Mouse (Mus musculus): ENCODE measurements around the gene Tbcd.

DNA sequence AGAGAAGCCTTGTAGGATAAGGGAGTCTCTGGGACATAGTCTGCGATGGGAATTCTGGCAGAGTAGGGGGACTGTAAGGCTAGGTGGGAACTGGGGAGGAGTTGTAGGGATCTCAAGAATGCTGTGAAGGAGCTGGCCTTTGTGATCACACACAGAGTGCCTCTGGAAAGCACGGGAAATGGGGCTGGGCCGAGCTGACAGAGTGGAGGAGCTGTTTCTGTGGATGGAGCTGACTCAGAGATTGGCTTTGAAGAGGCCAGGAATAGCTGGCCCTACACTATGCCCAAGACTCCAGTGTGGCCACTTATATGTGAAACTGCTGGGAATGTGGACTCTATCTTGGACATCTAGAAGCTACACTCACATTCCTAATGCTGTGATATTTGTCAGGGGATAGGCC lies 84.8 kb downstream of the Tbcd start:
- TF ChIP-seq CTCF (IDR thresholded peaks at IDR 0.05; ENCODE audit: borderline replicate concordance, insufficient read depth, low read depth, low read length) (no peak), POLR2A (IDR thresholded peaks at IDR 0.05; ENCODE audit: borderline replicate concordance, insufficient read depth, low read length) (no peak)

All from cerebellum, adult 2 months (tissue).